ENCODE assay signal across 8 mouse cellular contexts in genomic region chr2:152398691-152399090, GRCm38 (mm10). TPM values are rescaled to one million over a fixed set of nuclear protein-coding genes. Genes with fewer than 3 reads are reported as not detected.
DNase-seq lines count a peak whose midpoint lies in the region; ATAC-seq lines count a peak whose summit lies in the region.

No protein-coding gene starts in this region.

- H3K4me1 ChIP-seq in hindbrain, embryonic 12.5 days = peaks cover 38% of the 10 kb centered on the region

- peak overlapping the region; percentile 90 for H3K4me3 ChIP-seq in hindbrain, embryonic 12.5 days

- peaks cover 9% of the 10 kb centered on the region; the same call in 1 of the 2 replicates for H3K36me3 ChIP-seq in hindbrain, embryonic 12.5 days

- H3K9me3 ChIP-seq in hindbrain, embryonic 12.5 days (replicated peaks) = no peaks in the 10 kb centered on the region

- peak; percentile 76 for ATAC-seq in hindbrain, embryonic 12.5 days (ENCODE audit: low FRiP score)

- H3K9ac ChIP-seq in hindbrain, embryonic 12.5 days = peak overlapping the region; percentile 98

- peak; percentile 95 for DNase-seq in Muller cell, postnatal 12 days (ENCODE audit: inconsistent ontology term)
- peak; percentile 90 for DNase-seq in cerebellum, adult 9-11 months
- peak; percentile 89 to 92 for DNase-seq in frontal cortex, postnatal 10 days (ENCODE audit: low spot score in 2 of 2)
- peak; percentile 86 to 89 for DNase-seq in layer of hippocampus, postnatal 14 days (ENCODE audit: low spot score in 2 of 2)
- DNase-seq in lung, postnatal 10 days = peak; percentile 98
- peak; percentile 92 for DNase-seq in ovary, postnatal 14 days (ENCODE audit: low spot score)
- DNase-seq in thymus, postnatal 10 days (ENCODE audit: low spot score in 2 of 2) = peak; percentile 52 to 58

- 0% methylated on average over 38 of the region's 38 CpGs for WGBS in hindbrain, embryonic 12.5 days

- H3K27ac ChIP-seq in hindbrain, embryonic 12.5 days = peak overlapping the region; percentile 100

- no peaks in the 10 kb centered on the region for H3K27me3 ChIP-seq in hindbrain, embryonic 12.5 days

- peak overlapping the region; percentile 76 for H3K4me2 ChIP-seq in hindbrain, embryonic 12.5 days (replicated peaks)

RNA-seq across cellular contexts. Expression of gene Sox12, which starts 0.8 kb away (rescaled TPM):
- 19.5 and 19.6 TPM in 2 replicates for polyA plus RNA-seq in hindbrain, embryonic 12.5 days (2016; fragmentation: Nextera tagmentation; extraction: Ambion mirVana)
- 10 to 100 TPM; 21.4 to 23.1 TPM for total RNA-seq in layer of hippocampus, postnatal 14 days (2021)

RNA-seq across cellular contexts. Expression of gene Zcchc3, which starts 16.1 kb away (rescaled TPM):
- 50.7 and 54.5 TPM in 2 replicates for polyA plus RNA-seq in hindbrain, embryonic 12.5 days (2016; fragmentation: Nextera tagmentation; extraction: Ambion mirVana)
- 10 to 100 TPM in 1 of 2 experiments, 1 to 10 TPM in 1; 9.8 to 10.8 TPM for total RNA-seq in layer of hippocampus, postnatal 14 days (2021)

RNA-seq across cellular contexts. Expression of gene 6820408C15Rik, which starts 16.7 kb away (rescaled TPM):
- 2.0 and 3.6 TPM in 2 replicates for polyA plus RNA-seq in hindbrain, embryonic 12.5 days (2016; fragmentation: Nextera tagmentation; extraction: Ambion mirVana)
- 1 to 10 TPM; 2.9 to 4.2 TPM for total RNA-seq in layer of hippocampus, postnatal 14 days (2021)

RNA-seq across cellular contexts. Expression of gene Nrsn2, which starts 22.3 kb away (rescaled TPM):
- 14.4 and 15.0 TPM in 2 replicates for polyA plus RNA-seq in hindbrain, embryonic 12.5 days (2016; fragmentation: Nextera tagmentation; extraction: Ambion mirVana)
- total RNA-seq in layer of hippocampus, postnatal 14 days (2021) = 10 to 100 TPM; 33.0 to 39.6 TPM

RNA-seq across cellular contexts. Expression of gene Trib3, which starts 54.9 kb away (rescaled TPM):
- polyA plus RNA-seq in hindbrain, embryonic 12.5 days (2016; fragmentation: Nextera tagmentation; extraction: Ambion mirVana) = 3.0 and 3.5 TPM in 2 replicates
- total RNA-seq in layer of hippocampus, postnatal 14 days (2021) = under 1 TPM; 0.53 to 0.86 TPM

Comparison
In these comparisons a context has a peak if more than half of its experiments do, and no peak if none do; other contexts are left out.
1. Peak in every context shown above with its lines: DNase-seq, ATAC-seq, H3K4me3 ChIP-seq and H3K27ac ChIP-seq.